Mouse (Mus musculus) left cerebral cortex, adult 8-10 months (tissue): Measurements from ENCODE around the gene Tiparp. TPM values are rescaled to one million over a fixed set of nuclear protein-coding genes. Genes with fewer than 3 reads are reported as not detected.

Source experiments
- DNase-seq, 2 experiments: peaks; one replicate each; pipeline ENCODE4 v3.0.0; 2022; ENCODE audit warnings: low spot score in 2 of 2
- total RNA-seq, 4 experiments: library from RNA; stranded (reverse); gene quantifications; 2 replicates each; pipeline ENCODE4 v1.2.4; 2022

Tiparp gene
- 10 to 100 TPM; 10.6 to 21.0 (median 14.0) TPM for total RNA-seq

- peak; percentile 78 to 87 for DNase-seq
Observed at GRCm38 (mm10) chr3:65527691-65528601, at the start of gene Tiparp. Gene Tiparp (plus strand): TSS chr3:65528410.

- no peak for DNase-seq
Observed at GRCm38 (mm10) chr3:65480676-65481075, 47.5 kb upstream of the Tiparp start.

- DNase-seq = no peak
Observed at GRCm38 (mm10) chr3:65482266-65482665, 45.9 kb upstream of the Tiparp start.

GRCm38 (mm10) chr3:65482698-65483407 lies 45.4 kb upstream of the Tiparp start:
- DNase-seq = no peak

GRCm38 (mm10) chr3:65484161-65484733 lies 44.0 kb upstream of the Tiparp start:
- DNase-seq = no peak

GRCm38 (mm10) chr3:65487419-65488088 lies 40.7 kb upstream of the Tiparp start:
- DNase-seq = no peak

GRCm38 (mm10) chr3:65488556-65489244 lies 39.5 kb upstream of the Tiparp start:
- DNase-seq = no peak

- DNase-seq = no peak
Observed at GRCm38 (mm10) chr3:65489601-65490000, 38.6 kb upstream of the Tiparp start.

- no peak for DNase-seq
Observed at GRCm38 (mm10) chr3:65494291-65494763, 33.9 kb upstream of the Tiparp start.

- no peak for DNase-seq
Observed at GRCm38 (mm10) chr3:65507766-65508165, 20.4 kb upstream of the Tiparp start.

- no peak for DNase-seq
Observed at GRCm38 (mm10) chr3:65510588-65510987, 17.6 kb upstream of the Tiparp start.

GRCm38 (mm10) chr3:65515751-65516150 lies 12.5 kb upstream of the Tiparp start:
- DNase-seq = no peak

- no peak for DNase-seq
Observed at GRCm38 (mm10) chr3:65516526-65516925, 11.7 kb upstream of the Tiparp start.

- no peak for DNase-seq
Observed at GRCm38 (mm10) chr3:65517141-65517540, 11.1 kb upstream of the Tiparp start.

GRCm38 (mm10) chr3:65517747-65518527 lies 10.3 kb upstream of the Tiparp start:
- no peak for DNase-seq

- DNase-seq = no peak
Observed at GRCm38 (mm10) chr3:65521391-65521790, 6.8 kb upstream of the Tiparp start.

GRCm38 (mm10) chr3:65523397-65523796 lies 4.8 kb upstream of the Tiparp start:
- DNase-seq = no peak

GRCm38 (mm10) chr3:65525731-65526130 lies 2.5 kb upstream of the Tiparp start:
- no peak for DNase-seq

- no peak for DNase-seq
Observed at GRCm38 (mm10) chr3:65527196-65527595, 1.0 kb upstream of the Tiparp start.
